Mouse (Mus musculus): ENCODE results near the gene Bcl9. TPM values are rescaled to one million over a fixed set of nuclear protein-coding genes. Genes with fewer than 3 reads are reported as not detected.

The Bcl9 gene
- polyA plus RNA-seq (2016; fragmentation: Nextera tagmentation; extraction: Ambion mirVana), result 47.2 and 56.2 TPM in 2 replicates

DNA sequence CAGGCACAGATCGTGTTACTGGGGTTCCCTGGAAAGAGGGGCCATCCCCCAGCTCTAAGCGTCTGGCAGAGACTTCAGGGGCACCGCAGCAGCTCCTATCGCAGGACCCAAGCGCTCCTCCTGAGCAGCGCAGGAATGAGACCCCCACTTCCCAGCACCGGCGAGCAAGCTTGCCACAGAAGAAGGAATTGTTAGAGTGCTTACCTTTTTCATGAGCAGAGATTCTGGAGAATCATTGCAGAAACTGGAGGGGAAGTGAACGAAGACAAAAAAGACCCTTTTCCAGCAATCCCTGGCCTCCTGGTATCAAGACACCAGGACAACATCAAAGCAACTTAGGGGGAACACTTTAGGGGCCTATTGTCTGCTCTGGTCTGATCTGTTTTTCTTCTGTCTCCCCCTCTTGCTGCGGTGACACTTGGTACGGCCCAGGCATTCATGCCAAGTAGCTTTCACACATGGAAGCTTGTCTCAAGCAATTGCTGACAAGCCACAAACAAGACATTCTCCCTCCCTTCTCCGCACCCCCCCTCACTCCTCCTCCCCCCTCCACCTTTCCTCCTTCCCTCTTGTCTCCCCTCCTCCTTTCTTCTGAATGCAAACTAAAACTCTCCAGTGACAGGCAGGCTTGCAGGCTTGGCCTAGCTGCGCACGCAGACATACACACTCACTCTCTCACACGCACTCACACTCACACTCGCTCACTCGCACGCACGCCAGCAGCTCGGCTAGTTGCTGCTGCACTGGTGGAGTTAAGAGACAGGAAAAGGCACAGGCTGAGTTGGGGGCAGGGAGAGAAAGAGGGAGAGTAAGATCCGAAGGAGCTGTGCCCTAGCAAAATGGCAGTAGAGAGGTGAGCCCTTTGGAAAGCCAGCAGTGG is at the start of gene Bcl9:
Gene Bcl9, minus strand, starts transcription at position 365 of the 880 bp plus-strand sequence.
- Histone ChIP-seq H3K4me3 (peak within 1 kb of the TSS; percentile 84), H3K9me3 (replicated peaks) (peaks cover 4% of the 10 kb centered on the region; the same call in 1 of the 2 replicates), H3K27ac (replicated peaks) (peak within 1 kb of the TSS; percentile 95), H3K4me1 (peaks cover 47% of the 10 kb centered on the region), H3K36me3 (no peaks in the 10 kb centered on the region), H3K27me3 (ENCODE audit: low read depth, poor library complexity, severe bottlenecking) (no peaks in the 10 kb centered on the region)
- 1% methylated on average over 21 of the region's 21 CpGs for WGBS
- peak; percentile 92 for DNase-seq (ENCODE audit: low spot score)

DNA sequence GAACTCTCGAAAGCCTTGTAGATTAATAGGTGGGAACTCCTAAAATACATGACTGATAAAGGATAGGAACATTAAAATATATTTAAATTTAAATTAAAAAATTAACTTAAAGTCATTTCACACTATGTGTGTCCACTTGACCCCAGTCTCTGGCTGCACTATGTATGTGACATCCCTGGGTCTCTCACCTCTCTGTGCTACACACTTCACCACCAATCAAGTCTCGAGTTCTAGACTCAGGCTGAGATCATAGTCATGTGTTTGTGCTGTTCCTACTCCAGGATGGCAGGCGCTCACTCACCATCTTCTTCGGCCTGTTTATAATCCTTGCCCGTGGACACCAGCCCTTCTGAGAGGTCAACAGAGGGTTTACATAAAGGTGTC is 41.5 kb upstream of the Bcl9 start:
- H3K4me3 ChIP-seq, result no peak overlapping the region
- H3K4me1 ChIP-seq, result peaks cover 18% of the 10 kb centered on the region
- 80% methylated on average over 5 of the region's 5 CpGs for WGBS
- no peak for DNase-seq (ENCODE audit: low spot score)
- H3K27ac ChIP-seq (replicated peaks), result no peak overlapping the region
- H3K9me3 ChIP-seq (replicated peaks), result 0 out of 2 replicates have a peak, but pooled peaks cover 3% of the 10 kb centered on the region
- H3K36me3 ChIP-seq, result no peaks in the 10 kb centered on the region
- 0 out of 2 replicates have a peak, but pooled peaks cover 7% of the 10 kb centered on the region for H3K27me3 ChIP-seq (ENCODE audit: low read depth, poor library complexity, severe bottlenecking)

DNA sequence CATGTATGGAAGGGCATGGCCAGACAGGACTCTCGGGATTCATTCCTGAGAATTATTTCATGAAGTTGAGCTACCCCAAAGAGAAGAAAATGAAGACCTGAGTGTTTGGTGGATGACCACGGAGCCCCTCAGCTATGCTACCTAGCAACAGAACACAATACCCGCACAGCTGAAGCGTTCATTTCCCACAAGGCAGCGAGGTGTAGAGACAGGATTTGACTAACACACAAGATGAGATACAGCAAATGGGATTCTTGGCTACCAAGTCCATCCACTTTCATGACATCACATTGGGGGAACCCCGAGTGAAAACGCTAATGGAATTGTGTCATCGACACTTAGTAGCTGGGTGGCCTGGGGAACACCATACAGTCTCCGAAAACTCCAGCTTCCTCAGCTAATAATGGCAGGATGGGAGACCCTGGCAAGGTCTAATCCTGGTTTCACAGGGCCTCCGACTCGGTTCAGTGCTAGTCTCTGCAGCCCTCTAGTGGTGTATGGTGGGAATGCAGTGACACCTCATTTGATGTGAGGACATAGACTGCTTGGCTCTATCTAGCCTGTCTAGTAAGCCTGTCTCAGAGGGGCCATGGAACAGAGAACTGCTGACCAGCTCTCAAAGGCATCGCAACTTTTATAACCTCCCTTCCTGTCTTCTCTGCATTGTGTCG is 40.9 kb upstream of the Bcl9 start:
- 0 out of 2 replicates have a peak, but pooled peaks cover 2% of the 10 kb centered on the region for H3K9me3 ChIP-seq (replicated peaks)
- no peak overlapping the region for H3K27ac ChIP-seq (replicated peaks)
- no peaks in the 10 kb centered on the region for H3K36me3 ChIP-seq
- WGBS, result 32% methylated on average over 13 of the region's 13 CpGs
- peak; percentile 92 for DNase-seq (ENCODE audit: low spot score)
- no peak overlapping the region for H3K4me3 ChIP-seq
- H3K4me1 ChIP-seq, result peaks cover 18% of the 10 kb centered on the region
- 0 out of 2 replicates have a peak, but pooled peaks cover 7% of the 10 kb centered on the region for H3K27me3 ChIP-seq (ENCODE audit: low read depth, poor library complexity, severe bottlenecking)

DNA sequence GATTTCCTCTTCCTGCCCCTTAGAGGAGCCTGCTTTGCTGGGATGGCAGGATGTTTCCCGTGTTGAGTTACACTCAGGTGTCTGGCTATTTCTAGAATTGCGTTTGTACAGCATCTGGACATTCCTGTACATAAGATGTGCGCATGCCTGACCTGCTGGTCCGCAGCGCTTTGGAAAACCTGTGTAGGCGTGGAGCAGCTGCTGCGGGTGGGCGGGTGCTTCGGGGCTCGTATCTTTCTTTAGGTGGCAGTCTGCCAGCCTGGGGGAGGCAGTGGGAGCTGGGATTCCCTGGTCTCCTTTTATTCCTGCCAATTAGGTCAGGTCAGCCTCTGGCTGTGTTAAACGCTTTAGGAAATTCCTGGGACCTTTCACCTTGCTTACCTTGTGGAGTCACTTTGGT is 39.6 kb upstream of the Bcl9 start:
- DNase-seq (ENCODE audit: low spot score), result no peak
- no peaks in the 10 kb centered on the region for H3K36me3 ChIP-seq
- H3K27me3 ChIP-seq (ENCODE audit: low read depth, poor library complexity, severe bottlenecking), result 0 out of 2 replicates have a peak, but pooled peaks cover 7% of the 10 kb centered on the region
- H3K9me3 ChIP-seq (replicated peaks), result no peaks in the 10 kb centered on the region
- H3K27ac ChIP-seq (replicated peaks), result no peak overlapping the region
- 77% methylated on average over 11 of the region's 11 CpGs for WGBS
- peaks cover 18% of the 10 kb centered on the region for H3K4me1 ChIP-seq
- no peak overlapping the region for H3K4me3 ChIP-seq

DNA sequence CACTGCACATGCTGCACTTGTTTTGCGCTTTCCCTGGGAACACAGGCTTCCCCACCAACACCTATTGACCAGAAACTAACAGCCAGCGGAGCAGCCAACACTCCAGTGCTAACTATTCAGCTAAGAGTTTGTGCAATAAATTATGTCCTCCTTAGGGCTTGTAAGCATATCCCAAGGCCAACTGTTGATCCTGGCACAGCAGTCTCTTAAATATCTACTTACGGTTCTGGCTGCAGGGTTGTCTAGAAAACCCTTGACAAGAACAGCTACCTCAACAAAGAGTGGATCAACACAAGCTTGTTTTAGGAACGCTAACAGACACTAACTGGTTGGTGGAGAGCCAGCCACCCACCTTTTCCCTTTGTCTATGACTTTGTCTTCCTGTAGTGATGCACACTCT is 38.6 kb upstream of the Bcl9 start:
- DNase-seq (ENCODE audit: low spot score), result no peak
- Histone ChIP-seq H3K27ac (replicated peaks) (no peak overlapping the region), H3K4me3 (no peak overlapping the region), H3K27me3 (ENCODE audit: low read depth, poor library complexity, severe bottlenecking) (0 out of 2 replicates have a peak, but pooled peaks cover 7% of the 10 kb centered on the region), H3K36me3 (no peaks in the 10 kb centered on the region), H3K4me1 (peaks cover 18% of the 10 kb centered on the region), H3K9me3 (replicated peaks) (no peaks in the 10 kb centered on the region)
- WGBS, result 79% methylated on average over 4 of the region's 4 CpGs

DNA sequence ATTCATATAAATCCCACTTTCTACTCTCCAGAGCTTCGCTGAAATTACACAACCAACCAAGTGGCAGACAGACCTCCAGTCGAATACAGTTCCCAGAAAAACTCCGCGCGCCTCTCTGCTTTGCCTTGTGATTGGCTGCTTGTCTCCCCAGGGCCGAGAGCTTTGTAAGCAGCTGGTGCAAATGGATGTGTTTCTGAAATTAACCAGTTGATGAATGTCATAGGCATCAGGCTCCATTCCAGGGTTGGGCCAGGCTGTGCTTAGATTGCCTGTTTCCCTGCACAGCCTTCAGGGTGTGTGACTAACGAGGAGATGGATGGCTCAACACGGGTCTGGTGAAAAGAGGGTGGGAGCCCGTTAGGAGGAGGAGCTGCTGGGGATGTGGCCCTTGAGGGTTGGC is 36.9 kb upstream of the Bcl9 start:
- Histone ChIP-seq H3K27ac (replicated peaks) (no peak overlapping the region), H3K9me3 (replicated peaks) (no peaks in the 10 kb centered on the region), H3K36me3 (no peaks in the 10 kb centered on the region), H3K4me1 (peaks cover 18% of the 10 kb centered on the region), H3K27me3 (ENCODE audit: low read depth, poor library complexity, severe bottlenecking) (0 out of 2 replicates have a peak, but pooled peaks cover 7% of the 10 kb centered on the region), H3K4me3 (no peak overlapping the region)
- WGBS, result 75% methylated on average over 9 of the region's 9 CpGs
- no peak for DNase-seq (ENCODE audit: low spot score)

DNA sequence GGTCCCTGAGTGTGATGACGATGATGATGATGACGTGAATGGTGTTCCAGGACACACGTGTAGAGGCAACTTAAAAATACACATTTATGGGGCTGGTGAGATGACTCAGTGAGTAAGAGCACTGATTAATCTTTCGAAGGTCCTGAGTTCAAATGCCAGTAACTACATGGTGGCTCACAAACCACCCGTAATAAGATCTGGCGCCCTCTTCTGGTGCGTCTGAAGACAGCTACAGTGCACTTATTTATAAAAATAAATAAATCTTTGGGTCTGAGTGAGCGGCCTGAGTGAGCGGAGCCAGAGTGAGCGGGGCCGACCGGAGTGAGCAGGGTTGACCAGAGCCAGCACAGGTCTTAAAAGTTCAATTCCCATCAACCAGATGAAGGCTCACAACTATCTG is 34.5 kb upstream of the Bcl9 start:
- Histone ChIP-seq H3K36me3 (no peaks in the 10 kb centered on the region), H3K4me1 (peaks cover 13% of the 10 kb centered on the region), H3K27me3 (ENCODE audit: low read depth, poor library complexity, severe bottlenecking) (0 out of 2 replicates have a peak, but pooled peaks cover 5% of the 10 kb centered on the region), H3K27ac (replicated peaks) (no peak overlapping the region), H3K4me3 (no peak overlapping the region), H3K9me3 (replicated peaks) (peaks cover 5% of the 10 kb centered on the region; the same call in 1 of the 2 replicates)
- WGBS, result 91% methylated on average over 12 of the region's 12 CpGs
- DNase-seq (ENCODE audit: low spot score), result no peak

DNA sequence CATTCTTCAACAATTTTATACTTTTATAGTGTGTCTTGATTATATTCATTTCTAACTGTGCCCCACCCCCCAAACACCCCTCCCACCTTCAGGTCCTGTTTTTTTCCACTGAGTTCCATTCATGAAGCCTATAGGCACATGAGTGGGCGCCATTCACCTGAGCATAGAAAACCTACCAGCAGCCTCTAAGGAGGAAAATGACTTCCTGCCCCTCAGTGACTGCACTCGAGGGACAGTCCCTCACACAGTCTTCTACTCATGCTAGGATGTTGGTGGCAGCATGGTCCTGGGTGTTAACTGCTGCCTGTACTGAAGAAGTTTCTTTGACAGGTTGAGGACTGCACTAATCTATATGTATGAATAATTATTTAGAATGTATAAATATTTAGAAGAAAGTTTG is 30.1 kb upstream of the Bcl9 start:
- Histone ChIP-seq H3K36me3 (no peaks in the 10 kb centered on the region), H3K27me3 (ENCODE audit: low read depth, poor library complexity, severe bottlenecking) (peaks cover 2% of the 10 kb centered on the region; the same call in 1 of the 2 replicates), H3K9me3 (replicated peaks) (peaks cover 5% of the 10 kb centered on the region; the same call in 1 of the 2 replicates), H3K4me3 (no peak overlapping the region), H3K27ac (replicated peaks) (no peak overlapping the region), H3K4me1 (peaks cover 31% of the 10 kb centered on the region)
- WGBS, result 85% methylated on average over 2 of the region's 2 CpGs
- no peak for DNase-seq (ENCODE audit: low spot score)

DNA sequence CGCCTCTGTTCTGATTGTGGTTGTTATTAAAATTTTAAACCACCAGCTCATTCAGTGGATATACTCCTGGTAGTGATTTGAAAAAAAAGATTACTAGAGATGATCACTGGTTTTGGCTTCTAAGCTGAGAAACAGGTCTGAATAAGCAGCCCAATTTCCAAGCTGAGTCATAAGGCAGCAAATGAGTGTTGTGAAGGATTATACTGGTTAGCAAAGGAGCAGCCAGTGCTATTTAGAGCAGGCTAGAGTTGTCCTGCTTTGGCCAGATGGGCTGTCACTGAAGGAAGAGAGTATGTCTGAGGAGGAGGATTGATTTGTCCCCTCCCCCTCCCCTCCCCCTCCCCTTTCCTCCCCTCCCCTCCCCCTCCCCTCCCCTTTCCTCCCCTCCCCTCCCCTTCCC is 29.6 kb upstream of the Bcl9 start:
- Histone ChIP-seq H3K9me3 (replicated peaks) (peaks cover 5% of the 10 kb centered on the region; the same call in 1 of the 2 replicates), H3K4me1 (peaks cover 31% of the 10 kb centered on the region), H3K27me3 (ENCODE audit: low read depth, poor library complexity, severe bottlenecking) (peaks cover 5% of the 10 kb centered on the region; the same call in 1 of the 2 replicates), H3K36me3 (no peaks in the 10 kb centered on the region), H3K4me3 (no peak overlapping the region), H3K27ac (replicated peaks) (no peak overlapping the region)
- DNase-seq (ENCODE audit: low spot score), result no peak
- WGBS, result 95% methylated on average over 1 of the region's 1 CpGs

DNA sequence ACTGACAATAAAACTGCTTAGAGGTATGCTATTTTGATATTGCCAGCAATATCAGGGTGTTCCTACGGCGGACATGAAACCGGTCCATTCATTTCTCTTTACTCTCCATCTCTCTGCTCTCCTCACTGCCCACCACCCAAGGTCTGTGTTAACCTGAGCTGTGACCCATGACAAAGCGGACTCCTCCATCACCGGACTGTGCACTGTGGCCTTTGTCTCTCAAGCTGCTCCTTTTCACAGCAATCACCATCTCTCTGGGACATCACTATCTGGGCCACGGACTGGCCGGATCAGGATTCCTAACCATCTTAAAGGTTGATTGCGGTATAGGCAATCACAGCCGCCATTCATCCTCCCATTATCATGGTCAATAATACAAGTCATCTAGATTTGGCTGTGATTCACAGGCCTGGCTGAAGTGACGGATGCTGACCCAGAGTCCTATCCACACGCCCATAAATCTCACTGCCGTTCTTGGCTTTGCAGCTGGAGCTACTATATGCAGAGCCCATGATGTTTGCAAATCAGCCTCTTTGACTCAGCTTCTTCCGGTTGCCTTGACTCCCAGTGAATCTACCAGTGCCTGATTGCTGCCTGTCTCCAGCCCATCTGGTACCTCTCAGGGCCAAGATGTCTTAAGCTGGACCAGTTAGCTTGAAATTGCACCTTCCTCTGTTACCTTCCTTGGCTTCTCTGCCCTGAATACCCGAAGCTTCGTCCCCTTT is 28.1 kb upstream of the Bcl9 start:
- Histone ChIP-seq H3K27ac (replicated peaks) (peak overlapping the region; percentile 13; the same call in 1 of the 2 replicates), H3K4me3 (no peak overlapping the region), H3K27me3 (ENCODE audit: low read depth, poor library complexity, severe bottlenecking) (peaks cover 5% of the 10 kb centered on the region; the same call in 1 of the 2 replicates), H3K9me3 (replicated peaks) (peaks cover 5% of the 10 kb centered on the region; the same call in 1 of the 2 replicates), H3K36me3 (no peaks in the 10 kb centered on the region), H3K4me1 (peaks cover 31% of the 10 kb centered on the region)
- DNase-seq (ENCODE audit: low spot score), result peak; percentile 40
- 54% methylated on average over 15 of the region's 15 CpGs for WGBS

DNA sequence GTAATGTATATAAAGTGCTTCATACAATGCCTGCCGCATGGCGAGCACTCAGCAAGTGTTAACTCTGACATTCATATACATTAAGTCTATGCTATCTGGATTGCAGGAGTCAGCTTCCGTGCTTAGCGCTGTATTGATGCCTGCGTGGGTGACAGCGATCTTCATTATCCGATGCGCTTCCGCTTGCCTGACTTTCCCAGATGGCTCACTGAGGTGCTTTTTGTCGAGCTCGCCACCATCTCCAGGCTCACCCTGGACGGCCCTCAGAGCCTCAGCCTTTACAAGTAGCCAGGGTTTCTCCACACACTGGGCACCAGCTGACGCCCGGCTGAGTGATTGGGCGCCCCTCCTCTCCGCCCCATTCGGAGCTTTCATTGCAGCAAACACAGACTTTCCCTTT is 26.3 kb upstream of the Bcl9 start:
- WGBS, result 62% methylated on average over 17 of the region's 17 CpGs
- H3K27me3 ChIP-seq (ENCODE audit: low read depth, poor library complexity, severe bottlenecking), result peaks cover 5% of the 10 kb centered on the region; the same call in 1 of the 2 replicates
- H3K36me3 ChIP-seq, result no peaks in the 10 kb centered on the region
- no peak overlapping the region for H3K27ac ChIP-seq (replicated peaks)
- peaks cover 5% of the 10 kb centered on the region; the same call in 1 of the 2 replicates for H3K9me3 ChIP-seq (replicated peaks)
- H3K4me3 ChIP-seq, result no peak overlapping the region
- H3K4me1 ChIP-seq, result peaks cover 31% of the 10 kb centered on the region
- DNase-seq (ENCODE audit: low spot score), result peak; percentile 22

DNA sequence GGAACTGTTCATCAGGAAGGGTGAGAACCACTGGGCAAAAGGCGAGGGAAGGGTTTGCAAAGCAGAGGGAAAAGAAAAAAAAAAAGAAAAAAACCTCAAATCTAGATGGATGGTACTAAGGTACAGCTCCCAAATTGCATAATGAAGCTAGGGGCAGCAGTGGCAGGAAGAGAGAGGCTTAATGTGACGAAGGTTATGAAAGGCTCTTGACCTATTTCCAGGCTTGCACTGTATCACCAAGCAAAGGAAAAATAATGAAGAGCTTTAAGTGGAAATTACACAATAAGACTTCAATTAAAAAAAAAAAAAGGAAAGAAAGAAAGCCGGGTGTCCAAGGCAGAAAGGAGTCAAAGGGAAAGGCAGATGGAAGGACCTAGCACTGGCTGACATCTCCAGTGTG is 19.6 kb upstream of the Bcl9 start:
- WGBS, result 78% methylated on average over 3 of the region's 3 CpGs
- peaks cover 6% of the 10 kb centered on the region for H3K27me3 ChIP-seq (ENCODE audit: low read depth, poor library complexity, severe bottlenecking)

More for the DNA sequence above, 19.6 kb upstream of the Bcl9 start:
- H3K4me1 ChIP-seq, result peaks cover 20% of the 10 kb centered on the region
- DNase-seq (ENCODE audit: low spot score), result no peak
- no peak overlapping the region for H3K27ac ChIP-seq (replicated peaks)
- H3K4me3 ChIP-seq, result no peak overlapping the region
- no peaks in the 10 kb centered on the region for H3K9me3 ChIP-seq (replicated peaks)
- H3K36me3 ChIP-seq, result no peaks in the 10 kb centered on the region

All from midbrain, embryonic 10.5 days (tissue).